Mouse (Mus musculus) heart, embryonic 10.5 days (tissue): ENCODE data around the gene Alg3. TPM values are rescaled to one million over a fixed set of nuclear protein-coding genes. Genes with fewer than 3 reads are reported as not detected.

Experiments used
- DNase-seq: peaks from one replicate; pipeline ENCODE4 v3.0.0-alpha.2; 2017; ENCODE audit warnings: low spot score
- H3K27ac ChIP-seq: fragments of 300-500 bp; sonication (generic); 2 replicates; pipeline ENCODE4 v1.5.1; 2016; ENCODE audit warnings: mild to moderate bottlenecking
- H3K27me3 ChIP-seq: fragments of 300-500 bp; sonication (generic); 2 replicates; pipeline ENCODE4 v1.6.1; 2016; ENCODE audit warnings: mild to moderate bottlenecking; ENCODE audit not compliant: poor library complexity, insufficient read depth, severe bottlenecking
- H3K36me3 ChIP-seq: fragments of 300-500 bp; sonication (generic); 2 replicates; pipeline ENCODE4 v1.6.1; 2016; ENCODE audit warnings: mild to moderate bottlenecking, moderate library complexity
- H3K4me1 ChIP-seq: fragments of 300-500 bp; sonication (generic); 2 replicates; pipeline ENCODE4 v1.6.1; 2016; ENCODE audit warnings: mild to moderate bottlenecking
- H3K4me3 ChIP-seq: fragments of 300-500 bp; sonication (generic); 2 replicates; pipeline ENCODE4 v1.5.1; 2016; ENCODE audit warnings: mild to moderate bottlenecking, moderate library complexity
- H3K9me3 ChIP-seq: fragments of 300-500 bp; sonication (generic); 2 replicates; pipeline ENCODE4 v1.6.1; 2016; ENCODE audit warnings: mild to moderate bottlenecking, moderate library complexity
- WGBS: fragments of 180-500 bp; shearing (Covaris S2); methylation state at CpG from one replicate; pipeline ENCODE4 v1.1.7; 2016; 5-methylcytosine and 5-hydroxymethylcytosine counted together
- microRNA counts: library from miRNA; unstranded; fragments of <30 nt; microRNA quantifications from one replicate; lab custom pipeline; 2017
- microRNA-seq: library from miRNA; unstranded; fragments of <30 nt; microRNA quantifications from one replicate; pipeline ENCODE4, GENCODE M21; 2017
- polyA plus RNA-seq: library from polyadenylated mRNA; unstranded; fragments of >200 nt; fragmentation: Nextera tagmentation; extraction: Ambion mirVana; gene quantifications from 2 replicates; pipeline ENCODE4 v1.2.1, GENCODE M21; 2016

Alg3 gene
- polyA plus RNA-seq, 1 experiment from 2014 or later, result 50.7 TPM

DNA sequence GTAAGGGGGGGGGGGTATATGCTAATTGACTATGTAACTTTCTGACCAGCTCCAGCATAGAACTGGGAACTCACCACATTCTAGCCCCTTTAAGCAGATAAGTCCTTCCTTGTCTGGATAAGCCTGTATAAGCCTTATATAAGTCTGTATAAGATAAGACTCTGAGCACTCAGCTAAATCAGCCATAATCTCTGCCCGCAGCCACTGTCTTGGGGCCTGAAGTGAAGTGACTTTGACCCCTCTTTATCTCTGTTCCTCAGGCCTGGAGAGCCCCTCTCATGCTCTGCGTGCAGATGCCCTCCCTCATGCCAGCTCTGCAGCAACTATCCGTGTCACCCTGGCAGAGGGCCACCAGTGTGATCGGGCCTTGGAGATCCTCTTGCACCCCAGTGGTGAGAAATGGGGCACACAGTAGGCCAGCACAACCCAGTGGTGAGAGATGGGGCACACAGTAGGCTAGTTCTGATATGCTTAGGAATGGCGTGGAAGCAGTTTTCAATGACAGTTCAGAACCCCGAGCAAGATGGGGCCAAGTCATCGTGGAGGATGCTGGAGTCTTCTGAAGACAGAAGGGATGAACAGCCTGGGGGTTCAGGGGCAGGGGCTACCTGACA is 16.4 kb downstream of the Alg3 start:
- peaks cover 53% of the 10 kb centered on the region for H3K27me3 ChIP-seq
- H3K4me3 ChIP-seq, result no peak overlapping the region
- H3K9me3 ChIP-seq, result no peaks in the 10 kb centered on the region
- WGBS, result 70% methylated on average over 7 of the region's 7 CpGs
- no peak for DNase-seq
- peaks cover 13% of the 10 kb centered on the region for H3K4me1 ChIP-seq
- H3K27ac ChIP-seq, result no peak overlapping the region
- no peaks in the 10 kb centered on the region for H3K36me3 ChIP-seq

DNA sequence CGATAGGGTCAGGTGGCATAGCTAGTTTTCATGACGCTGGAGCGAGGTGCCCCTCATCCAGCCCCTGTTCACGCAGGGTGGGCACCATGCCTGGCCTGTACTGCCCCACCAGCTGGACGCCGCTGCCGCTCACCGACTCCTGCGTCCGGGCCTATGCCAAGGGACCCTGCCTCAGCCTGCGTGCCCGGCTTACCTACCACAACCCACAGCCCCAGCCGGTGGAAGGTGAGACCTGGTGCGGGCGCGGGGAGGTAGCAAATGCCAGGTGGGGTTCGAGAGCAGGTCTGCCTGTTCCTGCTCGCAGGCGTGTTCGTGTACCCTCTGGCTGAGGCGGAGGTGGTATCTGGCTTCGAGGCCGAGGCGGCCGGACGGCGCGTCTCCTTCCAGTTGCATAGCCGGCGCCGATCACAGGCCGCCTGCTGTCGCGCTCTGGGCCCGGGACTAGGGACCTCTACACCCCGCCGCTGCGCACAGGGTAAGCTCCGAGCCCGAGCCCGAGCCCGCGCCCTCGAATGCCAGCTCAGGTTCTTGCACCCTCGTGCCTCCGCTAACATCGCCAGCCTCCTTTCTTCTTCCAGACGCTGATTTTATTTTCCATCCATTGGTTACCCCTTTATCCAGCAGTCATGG is 20.3 kb downstream of the Alg3 start:
- Histone ChIP-seq H3K36me3 (no peaks in the 10 kb centered on the region), H3K9me3 (no peaks in the 10 kb centered on the region), H3K27ac (no peak overlapping the region), H3K4me1 (peaks cover 24% of the 10 kb centered on the region), H3K4me3 (peak overlapping the region; percentile 69), H3K27me3 (peaks cover 73% of the 10 kb centered on the region)
- DNase-seq, result no peak
- 5% methylated on average over 48 of the region's 48 CpGs for WGBS

DNA sequence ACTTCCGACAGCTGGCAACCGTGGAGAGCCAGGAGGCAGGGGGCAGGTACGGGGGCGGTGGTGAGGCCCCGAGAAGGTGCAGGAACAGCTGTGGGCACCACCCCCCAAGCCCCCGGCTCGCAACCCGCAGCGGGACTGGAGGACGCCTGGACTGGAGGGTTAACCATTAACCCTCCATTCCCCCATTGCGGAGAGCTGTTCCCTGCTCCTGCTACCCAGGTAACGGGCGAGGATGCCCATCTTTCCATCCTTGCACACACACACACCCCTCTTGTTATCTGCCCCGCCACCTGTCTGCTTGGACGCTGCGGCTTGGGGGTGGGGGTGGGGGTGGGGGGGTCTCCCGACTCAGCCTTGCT is 20.9 kb downstream of the Alg3 start:
- H3K27me3 ChIP-seq, result peaks cover 73% of the 10 kb centered on the region
- DNase-seq, result no peak
- H3K36me3 ChIP-seq, result no peaks in the 10 kb centered on the region
- 2% methylated on average over 17 of the region's 17 CpGs for WGBS
- no peak overlapping the region for H3K27ac ChIP-seq
- H3K9me3 ChIP-seq, result no peaks in the 10 kb centered on the region
- H3K4me1 ChIP-seq, result peaks cover 24% of the 10 kb centered on the region
- peak overlapping the region; percentile 69 for H3K4me3 ChIP-seq

DNA sequence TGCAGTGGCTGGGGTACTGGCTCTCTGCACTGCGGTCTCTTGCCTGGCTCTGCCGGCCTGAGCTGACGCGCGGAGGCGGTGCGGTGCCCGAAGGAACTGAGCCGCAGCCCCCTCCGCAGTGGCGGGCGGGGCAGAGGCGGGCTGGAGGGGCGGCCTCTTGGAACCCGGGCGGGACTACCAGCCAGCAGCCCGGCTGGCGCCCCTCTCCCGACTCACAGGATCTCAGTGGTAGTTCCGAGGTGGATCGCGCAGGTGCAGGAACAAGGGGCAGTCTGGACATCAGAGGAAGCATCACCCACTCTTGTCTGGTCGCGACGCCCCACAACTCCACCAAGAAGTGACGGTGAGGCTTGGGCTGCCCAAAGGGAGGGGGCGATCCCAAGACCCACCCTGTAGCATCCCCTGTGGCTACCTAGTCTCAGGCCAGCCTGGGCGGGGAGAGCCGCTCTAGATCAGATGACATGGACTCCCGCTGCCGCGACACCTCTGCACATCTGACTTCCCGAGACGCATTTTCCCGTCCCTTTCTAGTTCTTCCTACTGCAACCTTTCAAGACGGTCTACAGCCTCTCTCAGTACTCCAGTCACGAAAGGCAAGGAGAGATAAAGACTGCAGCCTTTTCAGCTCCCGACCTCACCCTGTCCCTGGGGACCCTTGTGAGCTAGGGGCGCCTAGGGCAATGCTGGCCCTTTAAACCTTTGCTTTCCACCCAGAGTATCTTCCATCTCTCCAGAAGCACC is 21.4 kb downstream of the Alg3 start:
- H3K4me1 ChIP-seq, result peaks cover 24% of the 10 kb centered on the region
- H3K9me3 ChIP-seq, result no peaks in the 10 kb centered on the region
- H3K27me3 ChIP-seq, result peaks cover 73% of the 10 kb centered on the region
- no peak overlapping the region; the same call in 1 of the 2 replicates for H3K27ac ChIP-seq
- peak overlapping the region; percentile 69 for H3K4me3 ChIP-seq
- WGBS, result under 1% methylated on average over 39 of the region's 39 CpGs
- DNase-seq, result no peak
- H3K36me3 ChIP-seq, result no peaks in the 10 kb centered on the region

DNA sequence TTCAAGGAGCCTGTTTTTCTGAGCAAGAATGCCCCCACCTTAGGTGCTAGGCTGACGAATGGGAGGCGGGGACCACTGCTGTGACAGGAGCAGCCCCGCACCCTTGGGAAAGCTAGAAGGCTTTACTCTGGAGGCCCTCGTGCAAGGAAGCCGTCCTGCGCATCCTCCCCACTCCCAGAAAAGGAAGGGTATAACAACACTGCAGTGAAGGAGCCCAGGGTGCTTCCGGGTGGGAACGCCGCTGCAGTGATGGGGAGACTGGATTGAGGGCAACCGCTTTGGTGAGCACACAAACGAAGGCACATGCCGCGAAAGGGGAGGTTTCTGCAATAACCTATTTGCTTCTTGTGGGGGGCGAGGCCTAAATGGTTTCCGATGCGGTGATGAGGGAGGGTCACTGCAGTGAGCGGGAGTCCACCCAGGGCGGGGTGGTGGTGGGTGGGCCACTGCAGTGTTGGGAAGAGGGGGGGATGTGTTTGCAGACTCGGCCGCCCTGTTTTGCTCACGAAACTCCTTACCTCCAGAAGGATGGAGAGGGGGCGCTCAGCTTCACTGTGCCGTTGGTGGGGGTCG is 22.1 kb downstream of the Alg3 start, which contains the start of gene Vwa5b2:
Gene Vwa5b2, plus strand, starts transcription at position 106 of the 573 bp plus-strand sequence.
- H3K9me3 ChIP-seq, result no peaks in the 10 kb centered on the region
- no peak within 1 kb of the TSS; the same call in 1 of the 2 replicates for H3K27ac ChIP-seq
- peak within 1 kb of the TSS; percentile 69 for H3K4me3 ChIP-seq
- DNase-seq, result no peak
- peaks cover 24% of the 10 kb centered on the region for H3K4me1 ChIP-seq
- WGBS, result under 1% methylated on average over 24 of the region's 24 CpGs
- peaks cover 69% of the 10 kb centered on the region for H3K27me3 ChIP-seq
- no peaks in the 10 kb centered on the region for H3K36me3 ChIP-seq

DNA sequence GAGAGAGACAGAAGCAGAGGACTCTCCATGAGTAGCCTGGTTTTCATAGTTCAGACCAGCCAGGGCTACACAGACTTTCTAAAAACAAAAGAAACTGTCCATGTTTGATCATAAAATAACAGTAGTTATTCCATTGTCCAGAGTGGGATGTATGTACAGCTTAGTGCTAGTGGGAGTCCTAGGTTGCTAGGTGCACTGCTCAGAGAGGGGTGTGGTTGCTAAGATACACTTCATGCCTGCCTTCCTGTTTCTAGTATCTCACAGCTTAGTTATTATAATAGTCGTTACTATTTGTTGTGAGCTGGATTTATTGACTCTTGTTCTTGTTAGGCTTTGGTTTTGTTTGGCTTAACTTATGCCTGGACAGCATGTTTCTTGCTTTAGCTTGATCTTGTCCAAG is 46.5 kb downstream of the Alg3 start:
- Histone ChIP-seq H3K36me3 (peaks cover 33% of the 10 kb centered on the region), H3K9me3 (no peaks in the 10 kb centered on the region), H3K27me3 (no peaks in the 10 kb centered on the region), H3K4me3 (no peak overlapping the region), H3K27ac (no peak overlapping the region), H3K4me1 (no peaks in the 10 kb centered on the region)
- WGBS, result 61% methylated on average over 1 of the region's 1 CpGs
- no peak for DNase-seq

DNA sequence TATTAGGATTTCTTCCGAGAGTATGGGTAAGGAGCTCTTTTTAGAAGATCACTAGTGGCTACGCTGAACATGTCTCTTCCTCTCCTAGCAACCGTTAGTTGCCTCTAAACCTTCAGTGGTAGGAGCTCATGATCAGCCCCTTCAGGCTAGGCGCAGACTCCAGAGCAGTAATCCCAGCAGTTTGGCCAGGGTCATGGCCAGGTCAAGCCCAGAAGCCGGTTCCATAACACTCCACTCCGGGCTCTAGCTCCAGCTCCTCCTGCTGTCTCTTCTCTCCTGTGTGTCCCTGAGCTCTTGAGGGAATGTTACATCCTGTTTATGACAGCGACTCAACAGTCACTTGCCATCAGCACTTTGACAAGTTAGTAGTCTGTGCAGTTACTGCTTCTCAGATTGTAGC is 54.2 kb downstream of the Alg3 start:
- WGBS, result 78% methylated on average over 7 of the region's 7 CpGs
- H3K9me3 ChIP-seq, result no peaks in the 10 kb centered on the region
- H3K4me1 ChIP-seq, result no peaks in the 10 kb centered on the region
- no peak overlapping the region for H3K4me3 ChIP-seq
- H3K27ac ChIP-seq, result no peak overlapping the region
- H3K27me3 ChIP-seq, result no peaks in the 10 kb centered on the region
- peaks cover 82% of the 10 kb centered on the region for H3K36me3 ChIP-seq
- no peak for DNase-seq

MicroRNAs within 50 kb of the gene (microRNA counts, 519-probe panel; counts per million panel counts)
- 5,705 counts per million, percentile 52 among the panel's probes with 10 or more counts for microRNA mmu-miR-1224 (lab: Ali Mortazavi, UCI)

Small RNA genes lying within 50 kb of the gene (microRNA-seq; reads per million reads assigned to microRNA genes)
- not detected for gene Mir1224

Other genes starting within 250 kb of the Alg3 start
- gene Abcc5, start 185.3 kb downstream of the Alg3 start, polyA plus RNA-seq, result 60.6 and 65.7 TPM in 2 replicates
- 107 and 125 TPM in 2 replicates for gene Eif2b5, start 112.9 kb downstream of the Alg3 start, polyA plus RNA-seq
- 24.0 and 28.6 TPM in 2 replicates for gene Dvl3, start 94.8 kb downstream of the Alg3 start, polyA plus RNA-seq
- gene Ap2m1, start 76.3 kb downstream of the Alg3 start, polyA plus RNA-seq, result 529 and 565 TPM in 2 replicates
- 49.9 and 51.7 TPM in 2 replicates for gene Abcf3, start 63.2 kb downstream of the Alg3 start, polyA plus RNA-seq
- gene Vwa5b2, start 22.3 kb downstream of the Alg3 start, polyA plus RNA-seq, result 0.21 and 0.57 TPM in 2 replicates
- gene Eef1akmt4, start 142 bp downstream of the Alg3 start, polyA plus RNA-seq, result 29.9 and 39.5 TPM in 2 replicates
- gene Gm49333, start 125 bp downstream of the Alg3 start, polyA plus RNA-seq, result not detected in 2 replicates
- gene Camk2n2, start 9.6 kb upstream of the Alg3 start, polyA plus RNA-seq, result 0.54 and 0.83 TPM in 2 replicates
- gene Ece2, start 18.1 kb upstream of the Alg3 start, polyA plus RNA-seq, result 0.95 and 1.4 TPM in 2 replicates
- 385 and 393 TPM in 2 replicates for gene Psmd2, start 39.9 kb upstream of the Alg3 start, polyA plus RNA-seq
- gene Eif4g1, start 56.6 kb upstream of the Alg3 start, polyA plus RNA-seq, result 188 and 226 TPM in 2 replicates
- gene Fam131a, start 81.5 kb upstream of the Alg3 start, polyA plus RNA-seq, result 2.5 TPM in 2 replicates
- 68.8 and 103 TPM in 2 replicates for gene Polr2h, start 105.9 kb upstream of the Alg3 start, polyA plus RNA-seq
- gene Clcn2, start 106.0 kb upstream of the Alg3 start, polyA plus RNA-seq, result 4.7 and 10.3 TPM in 2 replicates
- 0.27 and 0.87 TPM in 2 replicates for gene Chrd, start 121.4 kb upstream of the Alg3 start, polyA plus RNA-seq
- gene Thpo, start 122.8 kb upstream of the Alg3 start, polyA plus RNA-seq, result 0.49 and 1.1 TPM in 2 replicates